Mouse (Mus musculus): ENCODE data around the gene Zfp553.

Gene Zfp553

DNA sequence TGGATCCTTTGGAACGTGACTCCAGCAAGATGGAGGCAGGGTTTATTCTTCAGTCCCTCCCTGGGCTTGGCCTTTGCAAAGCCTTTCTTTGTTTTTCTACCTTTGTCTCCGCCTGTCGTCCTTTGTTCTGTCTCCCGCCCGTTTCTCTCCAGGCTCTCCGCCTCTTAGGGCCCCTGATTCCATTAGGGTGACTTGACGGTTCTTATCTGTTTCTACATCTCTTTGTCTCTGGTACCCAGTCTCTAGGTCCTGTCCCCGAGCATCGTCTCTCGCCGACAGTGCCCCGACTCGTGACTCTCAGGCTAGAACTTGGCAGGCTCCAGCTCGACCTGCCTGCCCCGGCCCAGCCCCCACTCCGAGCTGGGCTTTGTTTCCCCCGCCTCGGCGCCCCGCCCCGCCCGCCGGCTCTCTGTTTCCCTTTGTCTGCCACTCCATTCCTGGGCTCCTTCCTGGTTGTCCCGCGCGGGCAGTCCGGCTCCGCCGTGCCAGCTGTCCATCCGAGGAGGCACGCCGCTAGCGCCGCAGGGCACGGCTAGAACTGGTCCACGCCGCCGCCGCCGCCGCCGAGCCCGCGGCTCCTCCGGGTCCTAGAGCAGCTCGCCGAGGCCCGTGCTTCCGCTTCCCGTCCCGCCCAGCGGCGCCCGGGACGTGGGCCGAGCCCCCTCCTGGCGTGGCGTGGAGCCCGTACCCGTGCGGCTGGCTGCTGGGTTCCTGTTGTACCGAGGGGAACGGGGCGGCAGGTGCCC is at the start of gene Zfp553, which contains the start of gene Sept1:
Gene Zfp553 (plus strand): TSS at position 440 of the 746 bp plus-strand sequence.
Gene Sept1 (minus strand): TSS at position 509 of the 746 bp plus-strand sequence.
- peak; percentile 89 to 95 for DNase-seq (ENCODE audit: inconsistent age in 2 of 2, low spot score in 1 of 2)

DNA sequence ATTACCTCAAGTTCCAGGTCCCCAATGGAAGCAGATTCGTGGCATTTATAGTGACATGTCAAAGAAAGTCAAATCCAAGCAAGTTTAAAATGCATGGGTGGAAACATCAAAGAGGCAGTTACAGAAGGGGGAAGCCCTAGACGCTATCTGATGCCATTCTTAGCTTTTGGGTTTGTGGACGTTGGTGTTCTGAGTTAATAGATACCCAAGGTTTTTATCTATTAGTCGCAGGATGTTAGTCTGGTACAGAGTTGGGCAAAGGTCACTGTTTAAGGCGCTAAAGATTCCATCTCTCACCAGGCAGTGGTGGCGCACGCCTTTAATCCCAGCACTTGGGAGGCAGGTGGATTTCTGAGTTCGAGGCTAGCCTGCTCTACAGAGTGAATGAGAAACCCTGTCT is 49.5 kb upstream of the Zfp553 start:
- DNase-seq (ENCODE audit: inconsistent age in 2 of 2, low spot score in 1 of 2) = peak in 1 of 2 experiments; percentile 10

DNA sequence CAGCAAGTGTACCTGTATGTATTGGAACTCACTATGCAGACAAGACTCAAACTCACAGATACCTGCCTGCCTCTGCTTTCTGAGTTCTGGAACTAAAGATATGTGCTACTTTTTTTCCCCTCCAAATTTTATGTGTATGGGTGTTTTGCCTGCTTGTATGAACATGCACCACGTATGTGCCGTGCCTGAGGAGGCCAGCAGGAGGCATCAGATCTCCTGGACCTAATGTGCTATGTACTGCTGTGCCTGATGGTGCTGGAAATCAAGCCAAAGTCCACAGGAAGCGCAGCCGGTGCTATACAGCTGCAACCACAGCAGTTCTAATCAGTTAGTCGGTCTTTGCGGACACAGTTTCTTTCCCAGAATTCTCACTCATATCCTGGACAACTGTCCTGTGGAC is 49.0 kb upstream of the Zfp553 start:
- peak in 1 of 2 experiments; percentile 29 for DNase-seq (ENCODE audit: inconsistent age in 2 of 2, low spot score in 1 of 2)

DNA sequence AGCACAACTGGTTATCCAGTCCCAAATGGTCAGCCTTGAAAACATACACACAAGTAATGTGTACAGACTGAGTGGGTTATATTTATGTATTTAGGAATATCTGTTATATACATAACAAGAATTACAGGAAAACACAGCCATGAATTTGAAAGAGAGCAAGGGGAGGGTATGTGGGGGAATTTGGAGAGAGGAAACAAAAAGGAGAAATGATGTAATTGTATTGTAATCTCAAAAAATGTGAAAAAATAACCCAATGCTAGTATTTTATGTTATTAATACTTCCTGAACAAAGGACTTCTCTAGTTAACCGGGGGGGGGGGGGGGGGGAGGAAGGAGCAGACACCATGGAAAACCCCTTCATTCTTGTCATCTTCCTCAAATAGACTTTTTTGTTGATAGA is 48.1 kb upstream of the Zfp553 start:
- DNase-seq (ENCODE audit: inconsistent age in 2 of 2, low spot score in 1 of 2) = no peak

DNA sequence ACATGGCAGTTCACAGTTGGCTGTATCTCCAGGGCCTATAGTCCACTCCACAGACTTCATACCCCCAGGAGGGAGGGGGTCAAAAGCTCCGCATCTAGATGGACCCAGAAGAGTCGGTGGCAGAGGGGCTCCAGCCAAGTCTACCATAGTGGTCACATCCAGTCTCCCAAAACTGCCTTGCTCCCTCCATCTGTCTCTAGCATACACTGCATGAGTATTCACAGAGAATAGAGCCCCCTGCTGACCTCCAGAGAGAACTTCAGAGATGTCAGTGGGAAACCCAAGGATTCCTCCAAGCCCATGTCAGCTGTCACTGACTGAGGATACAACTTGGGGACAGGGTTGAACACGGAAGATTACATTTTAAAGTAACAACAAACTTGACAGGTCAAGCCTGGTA is 47.3 kb upstream of the Zfp553 start:
- peak in 1 of 2 experiments; percentile 60 for DNase-seq (ENCODE audit: inconsistent age in 2 of 2, low spot score in 1 of 2)

DNA sequence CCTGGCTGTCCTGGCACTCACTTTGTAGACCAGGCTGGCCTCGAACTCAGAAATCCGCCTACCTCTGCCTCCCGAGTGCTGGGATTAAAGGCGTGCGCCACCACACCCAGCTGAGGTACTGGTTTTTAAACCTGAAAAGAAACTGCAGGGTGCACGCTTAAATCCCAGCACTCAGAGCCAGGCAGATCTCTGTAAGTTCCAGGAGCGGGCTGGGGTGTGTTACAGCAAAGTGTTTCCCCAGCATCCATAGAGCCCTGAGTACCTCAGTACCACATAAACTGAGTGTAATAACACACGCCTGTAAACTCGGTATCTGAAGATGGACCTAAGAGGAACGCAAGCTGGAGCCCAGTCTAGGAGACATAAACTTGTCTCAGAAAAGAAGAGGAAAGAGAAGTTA is 45.5 kb upstream of the Zfp553 start:
- DNase-seq (ENCODE audit: inconsistent age in 2 of 2, low spot score in 1 of 2) = no peak

DNA sequence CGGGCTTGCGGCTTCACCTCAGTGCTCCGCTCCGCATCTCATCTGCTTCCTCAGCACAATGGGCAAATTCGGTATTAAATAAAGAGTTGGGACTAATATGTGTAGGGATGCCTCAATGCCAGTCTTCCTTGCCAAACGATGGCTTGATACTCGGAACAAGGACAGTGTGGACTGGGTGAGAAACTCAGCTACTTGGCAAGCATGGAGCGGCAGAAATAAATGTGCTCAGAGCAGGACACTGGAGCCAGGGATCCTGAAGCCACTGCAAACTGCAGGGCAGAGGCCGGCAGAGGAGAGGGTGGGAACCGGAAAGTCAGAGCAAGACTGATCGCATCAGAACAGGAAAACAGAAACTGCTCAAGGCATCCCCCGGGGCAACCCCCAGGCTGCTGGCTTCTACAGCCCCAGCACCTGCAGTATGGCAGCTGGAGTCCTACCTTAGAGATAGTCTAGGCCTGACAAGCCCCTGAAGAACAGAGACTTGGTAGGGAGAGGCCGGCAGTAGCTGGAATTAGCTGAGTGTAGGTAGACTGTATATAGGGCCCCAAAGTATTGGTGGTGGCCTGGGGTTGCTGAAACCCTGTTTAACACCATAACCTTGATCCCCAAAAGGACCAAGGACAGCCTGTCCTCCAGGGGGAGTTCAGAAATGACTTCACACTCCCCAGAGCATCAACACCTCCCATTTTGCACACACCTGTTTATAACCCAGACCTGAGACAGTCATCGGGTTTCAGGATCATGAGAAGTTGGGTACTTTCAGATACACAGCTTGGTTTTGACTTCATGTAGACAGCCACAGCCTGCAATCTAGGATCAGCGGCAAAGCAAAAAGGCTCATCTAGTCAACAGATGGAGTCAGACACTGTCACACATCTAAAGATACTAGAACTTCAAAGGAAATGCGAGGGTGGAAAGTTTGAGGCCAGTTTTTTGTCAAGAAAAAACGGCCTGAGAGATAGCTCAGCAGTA is 44.3 kb upstream of the Zfp553 start:
- no peak for DNase-seq (ENCODE audit: inconsistent age in 2 of 2, low spot score in 1 of 2)

DNA sequence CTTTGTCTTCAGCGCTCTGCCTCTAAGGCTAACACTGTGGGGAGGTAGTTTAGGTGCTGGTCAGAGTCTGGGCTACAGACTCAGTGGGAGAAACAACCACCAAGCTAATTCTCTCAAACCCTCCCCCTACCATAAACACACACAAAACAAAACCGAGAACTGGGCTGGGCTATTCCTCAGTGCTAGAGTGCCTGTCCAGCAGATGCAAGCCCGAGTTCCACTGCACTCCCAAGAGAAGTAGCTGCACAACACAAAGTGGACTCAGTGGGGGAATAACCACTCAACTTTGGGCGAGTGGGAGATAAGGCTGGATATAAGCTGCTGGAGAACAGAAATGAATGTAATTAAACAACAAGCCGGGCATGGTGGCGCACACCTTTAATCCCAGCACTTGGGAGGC is 42.2 kb upstream of the Zfp553 start:
- no peak for DNase-seq (ENCODE audit: inconsistent age in 2 of 2, low spot score in 1 of 2)

DNA sequence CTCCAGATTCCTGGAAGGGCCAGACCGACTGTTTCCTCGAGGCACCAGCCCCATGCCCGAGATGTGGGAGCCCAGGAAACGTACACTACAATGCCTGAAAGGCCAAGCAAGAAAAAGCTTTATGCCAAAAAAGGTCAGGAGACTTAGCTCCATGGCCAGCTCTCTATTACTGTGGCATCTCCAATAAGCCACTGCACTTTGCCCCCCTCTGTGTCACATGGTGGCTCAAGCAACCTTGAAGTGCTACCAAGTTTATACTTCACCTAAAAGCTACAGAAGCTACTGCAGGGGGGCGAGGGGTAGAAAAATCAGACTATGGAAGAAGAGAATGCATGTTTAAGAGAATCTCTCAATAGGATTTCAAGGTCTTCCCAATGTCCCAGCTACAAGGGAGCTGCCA is 39.9 kb upstream of the Zfp553 start:
- no peak for DNase-seq (ENCODE audit: inconsistent age in 2 of 2, low spot score in 1 of 2)

DNA sequence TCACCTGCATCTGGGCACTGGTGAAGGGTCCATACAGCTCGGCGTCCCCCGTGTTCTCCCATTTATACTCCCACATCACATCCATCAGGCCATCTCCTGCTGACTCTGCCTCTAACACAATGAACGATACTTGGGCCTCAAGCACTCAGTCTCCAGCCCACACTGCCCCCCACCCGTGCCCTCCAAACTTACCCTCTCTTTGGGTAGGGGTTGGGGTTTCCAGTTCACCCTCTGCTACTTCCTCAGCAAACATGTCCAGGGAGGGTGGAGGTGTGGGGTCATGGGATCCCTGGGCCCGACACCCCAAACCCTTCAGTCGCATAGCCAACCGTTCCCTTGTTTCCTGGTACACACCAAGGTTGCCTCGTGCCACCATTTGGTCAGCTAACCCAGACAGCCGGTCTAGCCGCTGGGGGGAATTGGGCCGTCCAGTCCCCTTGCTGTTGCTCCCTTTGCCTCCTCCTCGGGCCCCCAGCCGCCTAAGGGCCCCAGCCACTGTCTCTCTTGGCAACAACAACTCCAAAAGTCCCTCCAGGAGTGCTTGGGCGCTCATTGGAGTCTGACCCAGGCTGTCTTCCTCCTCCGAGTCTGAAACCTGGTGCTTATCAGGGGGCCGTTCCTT is 38.7 kb upstream of the Zfp553 start:
- DNase-seq (ENCODE audit: inconsistent age in 2 of 2, low spot score in 1 of 2) = no peak

DNA sequence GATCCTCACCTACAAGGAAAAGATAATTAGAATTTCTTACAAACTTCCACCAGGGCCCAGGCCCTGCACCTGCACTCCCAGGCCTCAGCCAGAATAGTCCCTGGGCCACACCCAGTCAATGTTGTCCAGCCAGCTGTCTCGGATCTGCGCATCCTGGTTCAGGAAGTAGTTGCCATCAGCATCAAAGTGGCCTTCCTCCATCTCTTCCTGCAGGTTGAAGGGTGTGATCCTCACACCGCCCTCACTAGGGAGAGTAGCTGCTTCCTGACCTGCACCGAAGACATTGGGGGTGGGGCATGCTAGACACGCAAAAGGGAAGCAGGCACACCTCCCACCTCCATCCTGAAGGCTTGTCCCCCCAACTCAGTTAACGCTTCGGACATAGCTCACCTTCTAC is 38.2 kb upstream of the Zfp553 start:
- no peak for DNase-seq (ENCODE audit: inconsistent age in 2 of 2, low spot score in 1 of 2)

DNA sequence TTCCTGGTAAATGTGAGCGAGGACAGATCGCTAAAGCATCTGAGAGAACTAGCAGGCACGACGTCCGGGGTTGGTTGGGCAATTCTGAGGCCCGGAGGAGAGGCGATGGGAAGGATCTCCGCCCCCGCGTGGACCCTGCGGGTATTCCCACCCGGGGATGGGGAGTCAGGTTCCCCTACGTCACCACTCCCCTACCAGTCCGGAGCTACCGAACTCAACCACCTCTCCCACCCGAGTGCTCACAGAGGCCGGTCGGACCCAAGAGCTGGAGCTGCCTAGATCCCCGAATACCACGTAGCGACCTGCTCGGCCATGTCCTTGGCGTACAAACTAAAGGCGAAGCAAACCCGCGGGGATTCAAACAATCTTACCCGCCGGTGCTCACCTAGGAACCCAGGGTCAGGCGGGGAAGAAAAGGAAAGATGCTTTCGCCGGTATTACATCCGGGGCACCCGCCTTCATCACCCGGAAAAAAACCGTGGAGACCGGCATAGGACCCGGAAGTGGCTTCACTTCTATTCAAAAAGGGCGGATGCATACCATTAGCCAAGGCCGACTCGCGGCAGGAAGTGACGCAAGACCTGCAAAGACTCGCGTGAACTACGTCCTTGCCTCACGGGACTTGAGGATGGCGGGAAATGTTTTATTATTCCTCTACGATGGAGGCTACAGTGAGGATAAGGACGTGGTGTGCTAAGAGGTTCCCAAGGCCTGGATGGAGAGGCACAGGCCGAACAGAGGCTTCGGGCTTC is 37.1 kb upstream of the Zfp553 start, which contains the start of gene Cd2bp2:
Gene Cd2bp2 (minus strand): TSS at position 507 of the 752 bp plus-strand sequence.
- peak; percentile 96 to 98 for DNase-seq (ENCODE audit: inconsistent age in 2 of 2, low spot score in 1 of 2)

DNA sequence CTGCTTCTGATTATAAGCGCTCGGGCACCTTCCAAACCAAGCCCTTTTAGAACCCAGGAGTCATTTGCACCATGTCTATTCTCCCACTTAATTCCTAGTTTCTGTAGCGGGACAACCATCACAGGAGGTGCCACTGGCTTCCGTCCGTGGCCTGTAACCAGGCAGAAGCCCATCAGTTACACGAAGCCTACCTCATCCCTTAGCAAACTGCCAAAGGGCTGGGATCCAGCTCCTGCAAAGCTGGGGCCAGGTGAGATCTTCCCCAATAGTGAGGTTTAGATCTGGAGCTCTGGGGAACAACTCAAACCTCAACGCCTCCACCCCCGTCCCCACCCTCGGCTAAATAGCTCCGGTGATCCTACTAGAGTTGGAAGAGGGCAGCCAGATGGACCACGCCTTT is 36.4 kb upstream of the Zfp553 start:
- DNase-seq (ENCODE audit: inconsistent age in 2 of 2, low spot score in 1 of 2) = no peak

DNA sequence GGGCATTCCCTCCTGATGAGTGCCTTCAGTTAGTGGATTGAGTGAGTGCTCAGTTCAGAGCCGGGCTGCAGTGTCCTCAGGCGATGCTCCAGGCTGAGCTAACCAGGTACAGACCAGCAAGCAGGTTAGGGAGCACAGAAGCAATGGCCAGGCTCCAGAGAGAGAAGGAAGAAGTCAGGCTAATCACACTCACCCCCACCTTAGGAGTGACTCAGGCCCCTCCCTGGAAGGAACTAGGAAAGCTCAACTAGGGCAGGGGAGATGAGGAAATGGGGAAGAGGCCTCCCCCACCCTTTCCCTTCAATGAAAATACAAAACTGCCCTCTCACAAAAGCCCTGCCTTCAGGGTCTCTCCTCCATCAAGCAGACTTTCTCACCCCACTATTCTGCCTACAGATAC is 26.3 kb upstream of the Zfp553 start:
- peak in 1 of 2 experiments; percentile 53 for DNase-seq (ENCODE audit: inconsistent age in 2 of 2, low spot score in 1 of 2)

DNA sequence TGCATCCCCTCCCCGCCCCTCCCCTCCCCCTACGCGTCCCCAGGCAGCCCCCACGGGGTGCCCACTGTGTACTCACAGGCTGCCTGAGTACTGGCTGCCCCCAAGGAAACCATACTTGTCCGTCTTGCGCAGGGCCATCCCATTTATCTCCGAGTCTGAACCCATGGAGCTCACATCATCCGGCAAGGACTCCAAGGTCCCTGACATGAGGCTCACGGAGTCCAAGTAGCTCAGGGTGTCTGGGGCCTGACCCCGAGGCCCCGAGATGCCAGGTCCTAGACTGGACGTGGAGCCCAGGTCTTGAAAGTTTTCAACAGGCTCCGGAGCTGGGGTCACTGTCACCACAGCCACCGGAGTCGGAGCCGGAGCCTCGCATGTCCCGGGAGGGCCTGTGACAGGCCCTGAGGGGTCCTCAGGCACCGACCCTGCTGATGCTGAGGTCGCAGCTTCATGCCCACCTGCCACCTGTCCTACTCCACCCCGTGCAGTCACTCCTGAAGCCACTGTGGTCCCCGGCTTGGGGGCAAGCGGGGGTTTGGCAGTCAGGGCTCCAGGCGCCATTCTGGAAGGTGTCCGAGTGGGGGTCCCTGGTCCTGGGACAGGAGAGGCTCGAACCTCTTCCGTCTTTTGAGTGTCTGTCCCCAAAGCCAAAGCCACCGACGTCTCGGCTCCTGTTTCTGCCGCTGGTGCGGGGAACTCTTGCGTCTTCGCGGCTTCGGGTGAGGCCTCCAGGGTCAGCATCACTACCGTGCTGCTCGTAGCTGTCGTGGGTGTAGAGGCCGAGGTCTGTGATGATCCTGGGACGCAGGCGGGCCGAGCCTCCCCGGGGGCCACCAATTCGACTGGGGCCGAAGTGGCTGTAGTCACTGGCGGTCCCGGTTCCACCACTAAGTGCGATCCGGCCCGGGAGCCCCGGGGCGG is 25.2 kb upstream of the Zfp553 start:
- DNase-seq (ENCODE audit: inconsistent age in 2 of 2, low spot score in 1 of 2) = peak; percentile 50 to 72

DNA sequence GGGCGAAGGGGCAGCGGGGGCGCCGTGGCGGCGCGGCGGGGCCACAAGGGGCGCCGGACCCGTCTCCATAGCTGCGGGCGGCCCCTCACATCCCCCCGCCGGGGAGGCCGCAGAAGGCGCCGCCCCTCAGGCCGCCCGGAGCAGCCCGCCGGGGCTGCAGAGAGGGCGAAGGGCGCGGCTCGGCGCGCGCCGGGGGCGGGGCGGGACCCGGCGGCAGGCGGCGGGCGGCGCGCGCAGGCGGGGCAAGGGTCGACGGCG is 24.6 kb upstream of the Zfp553 start, which contains the start of gene Tbc1d10b:
Gene Tbc1d10b (minus strand): TSS at position 174 of the 258 bp plus-strand sequence.
- DNase-seq (ENCODE audit: inconsistent age in 2 of 2, low spot score in 1 of 2) = no peak

DNA sequence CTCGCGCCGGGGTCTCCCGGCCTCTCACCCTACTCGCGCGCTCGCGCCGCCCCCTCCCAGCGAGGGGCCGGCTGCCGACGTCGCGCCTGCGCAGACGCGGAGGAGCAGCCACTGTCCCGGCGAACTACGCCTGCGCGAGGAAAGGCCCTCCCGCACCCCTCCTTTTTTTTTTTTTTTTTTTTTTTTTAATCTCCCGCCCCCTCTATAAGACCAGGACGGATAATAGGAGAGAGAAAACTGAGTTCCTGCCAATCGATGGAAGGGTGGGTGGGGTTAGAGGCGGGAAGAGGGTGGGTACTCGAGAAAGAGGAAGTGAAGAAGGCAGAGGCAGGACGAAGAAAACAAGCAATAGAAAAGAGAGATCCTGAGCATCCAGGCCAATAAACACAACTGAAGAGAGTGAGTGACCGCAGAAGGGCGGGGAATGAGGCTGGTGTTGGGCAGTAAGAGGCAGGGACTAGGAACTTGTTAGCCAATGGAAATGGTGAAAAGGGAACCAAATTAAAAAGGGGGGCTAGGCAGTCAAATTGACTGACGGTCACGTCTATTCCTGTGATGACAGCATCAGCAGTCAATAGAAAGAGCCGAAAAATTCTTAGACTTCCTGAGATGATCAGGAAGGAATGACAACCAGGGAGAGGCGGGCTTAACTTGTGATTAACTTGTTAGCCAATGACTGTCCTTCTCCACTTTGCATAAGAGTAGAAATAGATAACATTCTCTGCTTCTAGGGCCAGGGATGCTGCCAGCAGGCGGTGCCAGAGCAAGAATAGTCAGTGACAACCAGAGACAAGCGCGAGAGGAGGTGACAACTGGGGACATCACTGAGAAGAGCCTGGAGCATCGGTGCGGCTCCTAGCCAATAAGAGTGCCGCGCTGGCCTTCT is 24.1 kb upstream of the Zfp553 start, which contains the start of gene Mylpf:
Gene Mylpf (plus strand): TSS at position 338 of the 886 bp plus-strand sequence.
- DNase-seq (ENCODE audit: inconsistent age in 2 of 2, low spot score in 1 of 2) = peak; percentile 95 to 97

DNA sequence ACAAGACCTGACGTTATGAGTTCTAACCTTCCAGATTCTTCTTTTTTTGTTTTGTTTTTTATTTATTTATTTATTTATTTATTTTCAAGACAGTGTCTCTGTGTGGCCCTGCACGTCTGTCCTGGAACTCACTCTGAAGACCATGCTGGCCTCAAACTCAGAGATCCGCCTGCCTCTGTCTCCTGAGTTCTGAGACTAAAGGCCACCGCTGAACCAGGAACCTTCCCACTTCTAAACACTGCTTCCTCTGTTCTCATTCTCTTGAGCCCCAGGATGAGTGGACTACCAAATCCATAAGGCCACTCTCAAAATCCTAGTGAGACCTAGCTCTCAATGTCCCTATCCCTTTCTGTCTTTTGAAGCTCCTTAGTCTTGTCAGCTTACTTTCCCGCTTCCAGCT is 23.0 kb upstream of the Zfp553 start:
- DNase-seq (ENCODE audit: inconsistent age in 2 of 2, low spot score in 1 of 2) = no peak

DNA sequence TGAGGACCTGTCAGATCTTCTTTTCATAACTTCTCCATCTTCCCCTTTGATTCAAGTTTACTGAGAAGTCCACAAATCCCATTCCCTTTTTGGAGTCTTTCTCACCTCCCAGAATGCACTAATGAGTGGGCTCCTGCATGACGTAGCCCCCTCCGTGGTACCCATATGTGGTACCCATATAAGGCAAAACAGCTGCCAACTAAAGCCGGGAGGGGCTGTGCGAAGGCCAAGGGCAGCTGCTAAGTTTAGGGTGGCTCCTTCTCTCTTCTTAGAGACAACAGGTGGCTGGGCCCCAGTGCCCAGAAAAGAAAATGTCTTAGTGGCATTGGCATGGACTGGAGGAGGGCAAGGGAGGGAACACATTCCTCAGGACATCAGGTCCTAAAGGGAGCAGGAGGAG is 22.6 kb upstream of the Zfp553 start:
- DNase-seq (ENCODE audit: inconsistent age in 2 of 2, low spot score in 1 of 2) = no peak
